Mouse (Mus musculus) kidney, postnatal 10 days (tissue): Measurements from ENCODE around the gene Rassf7.
"Not testable (repeated sequence)": the region's sequence is repeated elsewhere in the genome, so short reads cannot be mapped to it uniquely, and the experiment has no call there.

Source experiments
- DNase-seq: peaks from one replicate; pipeline ENCODE4 v3.0.0; 2021; ENCODE audit warnings: mixed read lengths

Gene Rassf7

DNA sequence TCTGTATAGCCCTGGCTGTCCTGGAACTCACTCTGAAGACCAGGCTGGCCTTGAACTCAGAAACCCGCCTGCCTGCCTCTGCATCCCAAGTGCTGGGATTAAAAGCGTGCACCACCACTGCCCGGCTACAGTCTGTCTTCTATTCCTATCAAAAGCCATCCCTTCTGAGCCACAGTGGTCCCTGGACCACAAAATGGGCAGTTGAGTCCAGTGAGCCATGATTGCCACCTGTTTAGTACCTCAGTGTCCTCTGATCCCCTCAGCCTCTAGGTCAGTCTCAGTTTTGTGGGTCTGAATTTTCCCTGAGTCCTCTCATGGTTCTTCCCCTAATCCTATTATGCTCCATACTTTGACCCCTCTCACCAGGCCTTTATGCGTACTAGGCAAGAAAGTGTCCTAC lies 12.1 kb downstream of the Rassf7 start:
- no peak for DNase-seq

DNA sequence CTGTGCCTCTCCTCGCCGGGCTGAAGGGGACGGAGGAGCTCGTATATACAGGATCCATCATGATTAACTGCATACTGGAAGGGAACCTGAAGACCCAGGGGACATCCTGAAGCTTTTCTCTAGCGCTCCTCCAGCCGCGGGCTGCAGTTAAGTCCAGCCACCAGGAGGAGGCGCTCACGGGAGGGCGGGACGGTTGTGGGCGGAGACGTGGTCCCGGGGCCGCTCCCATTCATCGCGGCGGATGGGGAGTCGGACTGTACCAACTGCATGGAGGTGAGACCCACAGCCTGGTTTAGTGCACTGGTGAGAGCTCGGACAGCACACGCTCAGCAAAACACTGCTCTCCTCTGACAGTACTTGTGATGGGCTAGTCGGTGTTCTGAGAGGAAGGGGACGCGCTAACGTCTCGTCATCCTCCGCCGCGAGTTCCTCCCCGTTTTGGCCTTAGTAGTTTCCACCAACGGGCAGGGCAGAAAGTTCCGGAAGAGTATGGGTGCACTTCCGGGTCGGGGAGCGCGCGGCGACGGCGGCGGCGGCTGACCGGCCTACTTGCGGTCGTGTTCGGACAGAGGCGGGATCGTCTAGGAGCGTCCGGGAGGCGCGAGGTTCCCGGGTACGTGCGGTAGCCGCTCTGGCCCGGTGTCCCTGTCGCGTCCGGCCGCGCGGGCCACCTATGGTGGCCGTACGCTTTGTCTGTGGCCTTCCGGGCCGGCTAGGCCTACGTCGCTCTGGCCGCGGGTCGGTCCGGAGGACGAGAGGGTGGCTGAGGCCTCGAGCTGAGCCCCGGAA lies 12.8 kb downstream of the Rassf7 start, which contains the start of gene Phrf1:
TSS of gene Phrf1 (plus strand) at position 506 of the 789 bp plus-strand sequence.
- peak; percentile 95 for DNase-seq

DNA sequence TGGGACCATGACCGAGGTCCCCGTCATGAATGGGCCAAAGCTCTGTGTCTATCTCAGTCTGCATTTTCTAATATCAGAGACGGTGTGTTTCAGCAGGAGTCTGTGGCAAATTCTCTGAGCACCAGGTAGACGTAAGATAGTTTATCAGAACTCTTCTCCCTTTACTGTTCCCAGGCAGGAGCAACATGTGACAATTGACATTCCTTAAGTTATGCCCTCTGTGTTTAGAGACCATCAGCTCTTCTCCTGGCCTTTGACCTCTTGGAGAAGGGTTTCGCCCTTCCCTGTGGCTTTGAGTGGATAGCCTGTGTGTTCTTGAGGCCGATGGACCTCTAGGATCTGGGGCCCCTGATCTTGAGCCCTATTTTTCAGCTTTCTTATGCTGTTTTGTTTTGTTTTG lies 14.0 kb downstream of the Rassf7 start:
- DNase-seq, result no peak

DNA sequence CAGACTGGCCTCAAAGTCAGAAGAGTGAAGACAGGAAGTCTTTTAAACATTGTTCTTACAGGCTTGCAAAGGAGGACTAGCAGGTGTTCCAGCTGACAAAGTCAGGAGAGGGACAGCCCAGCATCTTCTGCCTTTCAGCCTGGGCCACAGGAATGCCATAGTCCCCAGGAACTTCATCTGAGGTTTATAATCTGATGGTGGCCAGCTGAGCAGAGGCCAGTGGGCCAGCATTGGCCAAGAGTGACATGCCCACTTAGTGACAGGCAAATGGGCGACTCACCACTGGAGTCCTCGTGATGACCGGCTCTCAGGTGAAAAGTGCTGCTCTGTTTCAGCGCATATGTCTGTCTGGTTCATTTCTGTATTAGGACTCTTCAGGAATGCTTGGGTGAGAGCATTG lies 14.9 kb downstream of the Rassf7 start:
- DNase-seq, result no peak

DNA sequence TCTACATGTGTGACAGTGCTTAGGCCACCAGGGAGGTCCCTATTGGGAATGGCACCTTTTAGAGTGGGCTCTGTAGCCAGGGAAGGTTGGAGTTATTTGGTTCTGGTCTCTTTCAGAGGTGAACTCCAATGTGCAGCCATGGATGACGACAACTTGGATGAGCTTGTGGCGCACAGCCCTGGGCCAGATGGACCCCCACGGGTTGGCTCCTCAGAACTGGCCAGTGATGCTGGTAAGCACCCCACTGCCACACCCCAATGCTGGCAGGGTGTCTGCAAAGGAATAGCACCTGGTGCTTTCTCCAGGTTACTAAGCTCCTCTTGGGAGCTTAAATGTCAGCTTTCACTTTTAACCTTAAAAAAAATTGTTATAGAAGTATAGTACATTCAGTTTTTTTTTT lies 15.5 kb downstream of the Rassf7 start:
- DNase-seq, result no peak

DNA sequence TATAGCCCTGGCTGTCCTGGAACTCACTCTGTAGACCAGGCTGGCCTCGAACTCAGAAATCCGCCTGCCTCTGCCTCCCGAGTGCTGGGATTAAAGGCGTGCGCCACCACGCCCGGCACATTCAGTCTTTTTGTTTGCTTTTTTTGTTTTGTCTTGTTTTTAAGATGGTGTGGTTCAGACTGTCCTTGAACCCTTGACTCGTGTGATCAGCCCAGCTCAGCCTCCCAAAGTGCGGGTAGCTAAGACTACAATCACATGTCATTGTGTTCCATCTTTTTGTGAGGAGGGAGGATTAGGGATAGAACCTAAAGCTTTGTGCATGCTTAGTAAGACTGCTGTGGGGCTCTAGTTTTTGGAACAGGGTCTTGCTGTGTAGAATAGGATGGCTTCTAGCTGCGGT lies 15.9 kb downstream of the Rassf7 start:
- no peak for DNase-seq

DNA sequence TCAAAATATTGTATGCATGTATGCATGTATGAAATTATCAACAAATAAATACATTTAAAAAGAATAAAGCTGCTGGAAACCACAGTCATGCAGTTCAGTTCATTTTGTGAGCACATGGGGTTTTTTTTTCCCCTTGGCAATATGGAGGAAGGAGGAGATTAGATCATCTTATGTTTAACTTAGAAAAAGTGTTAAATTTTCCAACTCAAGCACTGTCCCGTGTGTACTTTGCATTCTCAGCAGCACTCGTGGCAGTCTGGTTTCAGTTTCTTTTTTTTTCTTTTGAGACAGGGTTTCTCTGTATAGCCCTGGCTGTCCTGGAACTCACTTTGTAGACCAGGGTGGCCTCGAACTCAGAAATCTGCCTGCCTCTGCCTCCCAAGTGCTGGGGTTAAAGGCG lies 34.8 kb downstream of the Rassf7 start:
- DNase-seq, result not testable (repeated sequence)

DNA sequence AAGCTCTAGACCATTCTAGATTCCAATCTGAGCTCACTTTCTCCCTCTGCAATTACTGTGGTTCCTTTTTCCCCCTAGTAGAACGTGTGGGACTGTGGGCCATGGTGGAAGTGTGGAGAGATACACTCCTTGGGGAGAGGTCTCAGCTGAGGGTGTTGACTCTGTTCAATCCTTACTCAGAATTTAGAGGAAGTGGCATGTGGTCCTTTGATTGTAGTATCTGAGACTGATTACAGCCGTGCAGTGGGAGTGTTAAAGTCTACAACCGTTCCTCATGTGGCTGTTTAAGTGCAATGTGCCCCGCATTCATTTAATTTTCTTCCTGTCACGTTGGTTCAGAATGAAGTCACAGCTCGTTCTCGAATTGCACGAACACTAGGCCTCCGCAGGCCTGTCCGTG lies 40.5 kb downstream of the Rassf7 start:
- DNase-seq, result no peak

DNA sequence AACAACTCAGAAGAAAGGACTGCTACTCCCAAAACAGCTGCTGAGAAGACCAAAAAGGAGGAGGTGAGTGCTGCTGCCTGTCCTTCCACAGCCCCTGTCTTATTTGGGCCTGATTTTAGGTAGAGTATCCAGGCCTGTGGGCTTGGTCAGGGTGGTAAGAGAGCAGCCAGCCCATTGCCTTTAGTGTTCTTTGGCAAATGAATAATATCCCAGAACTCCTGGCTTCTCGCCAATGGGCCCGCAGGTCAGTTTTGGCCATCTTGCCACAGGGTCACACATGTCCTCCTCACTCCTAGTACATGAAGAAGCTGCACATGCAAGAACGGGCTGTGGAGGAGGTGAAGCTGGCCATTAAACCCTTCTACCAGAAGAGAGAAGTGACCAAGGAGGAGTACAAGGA lies 45.8 kb downstream of the Rassf7 start:
- no peak for DNase-seq

DNA sequence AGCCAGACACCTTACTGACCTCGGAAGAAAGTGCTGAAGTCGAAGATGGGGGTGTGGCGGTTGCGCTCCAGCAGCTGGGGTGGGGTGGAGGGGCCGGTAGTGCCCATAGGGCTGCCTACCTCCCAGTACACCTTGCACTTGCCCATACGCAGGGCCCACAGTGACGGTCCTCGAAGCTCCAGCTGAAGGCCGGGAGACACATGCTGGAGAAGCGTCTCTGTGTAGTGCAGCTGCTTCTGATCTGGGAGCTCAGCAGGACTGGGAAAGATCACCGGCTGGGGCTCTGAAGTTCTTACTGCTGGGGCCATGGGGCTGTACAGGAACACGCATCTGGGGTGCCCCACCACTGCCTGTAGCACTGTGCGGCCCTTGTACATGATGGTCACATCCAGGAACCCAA lies 48.0 kb downstream of the Rassf7 start:
- no peak for DNase-seq

DNA sequence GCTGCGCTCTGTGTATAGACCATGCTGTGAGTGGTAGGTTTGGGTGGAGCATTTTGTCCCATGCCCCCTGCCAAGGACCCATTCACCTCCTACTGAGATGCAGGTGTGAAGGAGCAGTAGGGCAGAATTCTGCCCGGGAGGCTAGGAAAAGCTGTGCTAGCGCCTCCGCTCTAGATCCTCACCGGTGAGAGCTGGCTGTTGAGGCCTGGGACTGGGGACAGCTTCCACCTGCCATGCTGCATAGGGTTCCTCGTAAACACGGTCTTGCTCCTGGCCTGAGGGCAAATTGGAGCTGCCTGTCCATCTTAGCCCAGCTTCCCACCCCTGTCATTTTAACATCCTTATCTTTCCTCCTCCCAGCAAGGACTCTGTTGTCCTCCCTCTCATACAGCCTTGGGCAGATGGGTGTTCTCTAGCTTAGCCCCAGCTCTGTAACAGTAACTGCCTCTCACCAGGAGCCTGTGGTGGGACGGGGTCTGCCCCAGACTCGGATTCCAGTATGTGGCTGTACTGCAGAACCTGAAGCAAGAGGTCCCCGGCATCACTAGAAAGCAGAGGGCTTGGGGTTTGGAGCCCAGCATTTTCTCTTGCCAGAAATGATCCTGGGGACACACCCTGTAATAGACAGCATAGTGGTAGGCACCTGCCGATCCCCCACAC lies 48.5 kb downstream of the Rassf7 start:
- DNase-seq, result no peak

DNA sequence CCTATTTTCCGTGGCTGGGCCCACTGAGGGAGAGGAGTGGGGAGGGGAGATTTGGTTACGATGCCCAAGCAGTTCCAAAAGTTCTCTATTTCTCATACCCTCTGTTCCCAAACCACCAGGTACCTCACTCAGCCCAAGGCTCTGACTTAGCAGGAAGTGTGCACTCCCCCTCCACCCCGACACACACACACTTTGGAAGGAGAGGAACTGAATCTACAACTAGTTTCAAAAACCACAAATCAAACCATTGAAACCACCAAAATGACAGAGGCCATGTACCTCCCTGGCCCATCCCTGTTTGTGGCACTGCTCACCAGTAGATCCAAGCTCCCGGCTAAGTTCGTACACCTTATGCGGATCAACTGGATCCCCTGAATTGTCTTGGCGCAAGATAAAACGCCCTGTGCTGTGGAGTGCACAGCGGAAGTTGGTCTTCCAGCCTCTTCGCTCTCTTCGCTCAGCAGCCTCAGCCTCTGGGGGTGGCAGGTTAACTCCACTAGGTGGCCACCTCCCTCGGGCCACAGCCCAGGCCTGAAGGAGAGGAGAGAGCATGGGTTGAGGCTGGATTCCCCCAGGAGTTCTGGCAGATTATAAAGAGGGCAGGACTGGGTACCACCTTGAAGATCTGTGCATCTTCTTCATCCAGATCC lies 49.2 kb downstream of the Rassf7 start:
- DNase-seq, result peak; percentile 66

DNA sequence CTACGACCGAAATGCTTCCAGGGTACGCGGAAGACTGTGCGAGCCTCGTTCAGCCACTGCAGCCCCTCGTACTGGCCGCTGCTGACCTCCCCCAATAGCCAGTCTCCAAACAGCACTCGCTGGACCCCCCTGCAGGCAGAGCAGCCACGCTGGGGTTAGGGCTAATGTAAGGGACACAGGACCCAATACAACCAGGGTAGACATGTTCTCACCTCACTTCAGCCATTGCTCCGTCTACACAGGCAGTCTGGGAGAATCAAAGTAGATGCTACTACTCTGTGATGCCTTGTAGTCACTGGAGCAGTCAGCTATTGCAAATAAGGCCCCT lies 49.7 kb downstream of the Rassf7 start:
- DNase-seq, result no peak

DNA sequence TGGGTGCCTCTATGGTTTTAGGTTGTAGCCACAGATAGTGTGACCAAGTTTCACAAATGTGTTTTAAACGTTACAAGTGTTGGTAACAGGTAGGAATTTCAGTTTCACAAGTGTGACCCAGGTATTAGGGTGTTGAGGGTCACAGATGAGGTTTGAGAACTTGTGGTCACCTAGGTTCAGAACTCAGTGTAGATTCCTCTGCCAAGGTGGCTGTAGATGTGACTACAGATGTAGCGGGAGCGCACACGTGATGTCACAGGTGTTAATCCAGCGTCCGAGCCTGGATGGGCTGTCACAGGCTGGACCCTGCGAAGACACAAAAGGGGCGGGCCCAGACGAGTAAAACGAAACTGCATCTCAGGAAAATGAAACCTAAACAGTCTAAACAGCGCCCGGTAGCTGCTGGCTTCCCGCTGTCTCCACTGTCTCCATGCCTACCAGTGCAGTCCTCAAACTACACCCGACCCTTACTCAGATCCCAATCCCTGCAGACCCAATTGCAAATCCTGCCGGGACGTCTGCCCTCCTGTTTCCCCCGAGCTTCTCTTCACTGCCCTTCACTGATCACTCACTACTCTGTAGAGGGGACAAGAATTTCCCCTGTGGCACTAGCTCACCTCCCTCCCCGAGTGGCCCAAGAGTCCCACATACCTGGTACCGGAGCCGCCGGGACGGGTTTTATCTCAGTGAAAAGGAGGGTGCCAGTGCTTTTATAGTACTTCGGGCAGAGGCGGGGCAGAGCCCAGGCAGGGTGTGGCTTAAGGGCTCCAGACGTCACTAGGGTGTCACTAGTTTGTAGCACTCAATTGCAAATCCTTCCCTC lies 50.3 kb downstream of the Rassf7 start, which contains the start of gene Irf7:
TSS of gene Irf7 (minus strand) at position 743 of the 823 bp plus-strand sequence.
- DNase-seq, result peak; percentile 72
